ENCODE assay signal across 17 mouse cellular contexts in the genomic region with DNA sequence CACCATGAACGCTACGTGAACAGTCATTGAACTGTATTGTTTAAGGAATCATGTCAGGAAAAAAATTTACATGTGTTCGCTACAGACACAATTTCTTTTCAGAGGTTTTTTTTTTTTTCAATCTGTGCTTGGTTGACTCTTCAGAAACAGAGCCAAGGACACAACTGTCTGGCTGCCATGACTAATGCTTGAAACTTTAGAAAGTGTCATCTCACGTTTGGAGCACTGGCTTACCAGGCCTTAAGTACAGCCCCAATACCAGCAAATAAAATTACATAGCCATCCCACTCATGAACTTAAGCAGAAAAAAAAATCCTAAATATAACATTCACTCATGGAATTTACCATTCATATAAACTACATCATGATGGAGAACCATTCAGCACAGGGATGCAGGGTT.
"Had no signal": no experiment of that assay in that cellular context is flagged by ENCODE, and none has a peak within 500 bp of the region (broad histone marks: within the 10 kb centered on the region; RNA-seq: fewer than 3 reads in every experiment).

No protein-coding gene starts in this region.

- H3K27me3 ChIP-seq: lung, embryonic 15.5 days; midbrain, embryonic 12.5 days; midbrain, embryonic 15.5 days; neural tube, embryonic 12.5 days; stomach, embryonic 15.5 days had no signal

- H3K4me3 ChIP-seq: lung, embryonic 15.5 days; megakaryocyte, embryonic 14.5 days; midbrain, embryonic 12.5 days; midbrain, embryonic 15.5 days; neural tube, embryonic 12.5 days; stomach, embryonic 15.5 days had no signal

- ATAC-seq: liver, postnatal 0 days; lung, postnatal 0 days; midbrain, embryonic 15.5 days had no signal

- H3K4me1 ChIP-seq: lung, embryonic 15.5 days; megakaryocyte, embryonic 14.5 days; midbrain, embryonic 15.5 days; neural tube, embryonic 12.5 days; stomach, embryonic 15.5 days had no signal

- H3K4me2 ChIP-seq: lung, embryonic 15.5 days; midbrain, embryonic 12.5 days; midbrain, embryonic 15.5 days; neural tube, embryonic 12.5 days; stomach, embryonic 15.5 days had no signal

- H3K36me3 ChIP-seq: lung, embryonic 15.5 days; midbrain, embryonic 12.5 days; midbrain, embryonic 15.5 days; neural tube, embryonic 12.5 days; stomach, embryonic 15.5 days had no signal

- DNase-seq: lung, adult 2 months; lung, postnatal 14 days; lung, postnatal 36 days; right cerebral cortex, postnatal 14 days; thymus, adult 2 months; thymus, postnatal 25 days; thymus, postnatal 4 days had no signal

- H3K9ac ChIP-seq: liver, postnatal 0 days; lung, embryonic 15.5 days; midbrain, embryonic 12.5 days; midbrain, embryonic 15.5 days; neural tube, embryonic 12.5 days; stomach, embryonic 15.5 days had no signal

- H3K27ac ChIP-seq: lung, embryonic 15.5 days; macrophage; midbrain, embryonic 12.5 days; neural tube, embryonic 12.5 days; stomach, embryonic 15.5 days; stomach, postnatal 0 days had no signal

- H3K9me3 ChIP-seq: lung, embryonic 15.5 days; midbrain, embryonic 12.5 days; midbrain, embryonic 15.5 days; neural tube, embryonic 12.5 days; stomach, embryonic 15.5 days had no signal
